In genomic region chr7:59767325-59767724, GRCm38 (mm10) we compare ENCODE assay signal across 7 mouse cellular contexts.
A peak's percentile ranks its signal among the peaks of the same experiment; 100 is the strongest.
DNase-seq lines count a peak whose midpoint lies in the region; ATAC-seq and TF ChIP-seq lines count a peak whose summit lies in the region.
"Not testable (repeated sequence)": the region's sequence is repeated elsewhere in the genome, so short reads cannot be mapped to it uniquely, and the experiment has no call there.

No protein-coding gene starts in this region.

- not testable (repeated sequence) for H3K27ac ChIP-seq in hindbrain, postnatal 0 days

- H3K4me2 ChIP-seq in hindbrain, postnatal 0 days (ENCODE audit: low read depth, low read length) = not testable (repeated sequence)

- intact Hi-C loops in left cerebral cortex, postnatal 25 days (cut with DNase I) = not testable (repeated sequence)

- peak; percentile 3 for DNase-seq in brain, adult 2 months (ENCODE audit: low read depth, low spot score)
- peak; percentile 4 for DNase-seq in gastrocnemius, postnatal 25 days
- peak; percentile 1 for DNase-seq in hindbrain, postnatal 0 days (ENCODE audit: low spot score)
- peak; percentile 1 for DNase-seq in left cerebral cortex, postnatal 25 days (ENCODE audit: low spot score in 2 of 2)
- DNase-seq in naive thymus-derived CD4-positive, alpha-beta T cell, adult 2 months (ENCODE audit: low read depth) = peak; percentile 2
- peak; percentile 2 for DNase-seq in splenic B cell, adult 2 months (ENCODE audit: low read depth, low spot score)
- peak; percentile 0 to 8 for DNase-seq in urinary bladder, adult 18-20 months (ENCODE audit: low spot score in 2 of 2)

- not testable (repeated sequence) for TF ChIP-seq CTCF in hindbrain, postnatal 0 days (IDR thresholded peaks at IDR 0.05; ENCODE audit: low read depth)

- not testable (repeated sequence) for ATAC-seq in hindbrain, postnatal 0 days

- H3K4me3 ChIP-seq in hindbrain, postnatal 0 days (ENCODE audit: low read length) = not testable (repeated sequence)

- not testable (repeated sequence) for H3K4me1 ChIP-seq in hindbrain, postnatal 0 days (ENCODE audit: insufficient read depth, low read length)

- H3K9me3 ChIP-seq in hindbrain, postnatal 0 days (ENCODE audit: low read length) = not testable (repeated sequence)

- H3K36me3 ChIP-seq in hindbrain, postnatal 0 days (ENCODE audit: insufficient read depth, low read length); splenic B cell, adult 2 months (ENCODE audit: control insufficient read depth, insufficient read depth, low read length, poor library complexity, severe bottlenecking): not testable (repeated sequence)

- not testable (repeated sequence) for H3K9ac ChIP-seq in hindbrain, postnatal 0 days (replicated peaks; ENCODE audit: low read length)

- 70% methylated on average over 1 of the region's 1 CpGs for WGBS in hindbrain, postnatal 0 days

- H3K27me3 ChIP-seq in hindbrain, postnatal 0 days (ENCODE audit: insufficient read depth, low read length); splenic B cell, adult 2 months (ENCODE audit: control insufficient read depth, insufficient read depth, low read length, poor library complexity, severe bottlenecking): not testable (repeated sequence)
